Mouse (Mus musculus) heart, embryonic 16.5 days (tissue): Measurements from ENCODE around the gene Dennd5b. TPM values are rescaled to one million over a fixed set of nuclear protein-coding genes. Genes with fewer than 3 reads are reported as not detected.

ENCODE experiments used
- ATAC-seq: fragments of 200-750 bp; cut with Nextera tagmentation; replicated peaks from 2 replicates; pipeline ENCODE4 v1.8.0; 2017; ENCODE audit warnings: moderate number of reproducible peaks; ENCODE audit not compliant: insufficient read depth, low FRiP score; ENCODE audit errors: extremely low read depth
- H3K27ac ChIP-seq: fragments of 300-500 bp; sonication (generic); 2 replicates; pipeline ENCODE4 v1.5.1; 2014; ENCODE audit warnings: mild to moderate bottlenecking, low read length, control low read depth, moderate library complexity
- H3K27me3 ChIP-seq: fragments of 300-500 bp; sonication (generic); 2 replicates; pipeline ENCODE4 v1.6.1; 2014; ENCODE audit warnings: low read length, mixed read lengths; ENCODE audit not compliant: control insufficient read depth, insufficient read depth
- H3K36me3 ChIP-seq: fragments of 300-500 bp; sonication (generic); 2 replicates; pipeline ENCODE4 v1.6.1; 2014; ENCODE audit not compliant: control insufficient read depth, insufficient read depth
- H3K4me1 ChIP-seq: fragments of 300-500 bp; sonication (generic); 2 replicates; pipeline ENCODE4 v1.6.1; 2014; ENCODE audit warnings: low read length, mixed read lengths; ENCODE audit not compliant: control insufficient read depth, insufficient read depth
- H3K4me2 ChIP-seq: fragments of 300-500 bp; sonication (generic); 2 replicates; pipeline ENCODE4 v1.6.1; 2014; ENCODE audit warnings: low read depth, mild to moderate bottlenecking, control low read depth, low read length
- H3K4me3 ChIP-seq: fragments of 300-500 bp; sonication (generic); 2 replicates; pipeline ENCODE4 v1.5.1; 2014; ENCODE audit warnings: mild to moderate bottlenecking, control low read depth, low read length
- H3K9ac ChIP-seq: fragments of 300-500 bp; sonication (generic); 2 replicates; pipeline ENCODE4 v1.6.1; 2014; ENCODE audit warnings: low read length, control low read depth
- H3K9me3 ChIP-seq: fragments of 300-500 bp; sonication (generic); replicated peaks from 2 replicates; pipeline ENCODE4 v1.6.1; 2016; ENCODE audit warnings: low read length; ENCODE audit not compliant: control insufficient read depth
- WGBS: fragments of 180-500 bp; shearing (Covaris S2); extraction: QIAGEN DNeasy Blood & Tissue Kit; methylation state at CpG from one replicate; pipeline ENCODE4 v1.1.7; 2014; 5-methylcytosine and 5-hydroxymethylcytosine counted together
- polyA plus RNA-seq: library from polyadenylated mRNA; unstranded; fragments of >200 nt; fragmentation: Nextera tagmentation; extraction: Ambion mirVana; gene quantifications from 2 replicates; pipeline ENCODE4 v1.2.1, GENCODE M21; 2015

The Dennd5b gene
- polyA plus RNA-seq, 1 experiment from 2014 or later = 5.0 TPM

DNA sequence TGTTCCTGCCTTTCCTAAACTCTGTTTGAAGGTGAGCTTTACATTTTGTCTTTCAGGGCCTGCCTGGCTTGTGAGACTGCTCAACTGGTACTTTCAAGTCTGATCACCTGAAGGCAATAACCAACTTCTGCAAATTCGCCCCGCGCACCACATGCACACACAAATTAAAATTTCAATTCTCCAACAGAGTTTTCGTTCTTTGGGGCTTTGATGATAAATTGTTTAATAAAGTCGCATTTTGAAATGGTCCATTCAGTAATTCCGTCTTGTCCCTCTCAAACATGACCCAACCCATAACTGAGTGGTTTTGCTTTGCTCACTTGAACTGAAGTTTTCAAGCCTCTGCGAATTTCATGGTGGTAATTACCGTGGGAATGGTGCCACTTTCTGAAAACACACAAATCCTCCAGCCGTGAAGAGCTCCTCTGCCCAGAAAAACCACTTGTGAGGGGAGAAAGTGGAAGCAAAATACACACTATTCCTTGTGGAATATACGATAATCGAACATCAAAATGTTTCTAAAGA, 154.5 kb downstream of the Dennd5b start:
- no peak for ATAC-seq
- H3K36me3 ChIP-seq = no peaks in the 10 kb centered on the region
- H3K9ac ChIP-seq = peak overlapping the region; percentile 69
- H3K4me3 ChIP-seq = peak overlapping the region; percentile 95
- WGBS = 45% methylated on average over 11 of the region's 11 CpGs
- H3K9me3 ChIP-seq = no peaks in the 10 kb centered on the region
- H3K4me1 ChIP-seq = peaks cover 4% of the 10 kb centered on the region
- peak overlapping the region; percentile 69 for H3K4me2 ChIP-seq
- H3K27me3 ChIP-seq = no peaks in the 10 kb centered on the region
- peak overlapping the region; percentile 60 for H3K27ac ChIP-seq

DNA sequence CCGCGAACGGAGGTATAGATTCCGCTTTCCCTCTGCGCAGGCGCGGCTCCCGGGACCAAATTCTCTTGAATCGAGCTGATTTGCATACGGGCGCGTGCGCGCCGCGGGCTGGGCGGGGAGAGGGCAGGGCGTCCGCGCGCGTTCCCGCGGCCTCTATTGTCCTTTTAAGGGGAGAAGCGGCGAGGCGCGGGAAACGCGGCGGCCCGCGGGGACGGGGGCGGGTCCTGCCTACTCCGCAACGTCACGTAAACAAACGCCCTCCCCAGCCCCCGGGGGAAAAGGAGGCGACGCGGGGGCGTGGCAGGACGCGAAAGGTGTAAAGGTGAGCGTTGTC, 155.1 kb downstream of the Dennd5b start, which contains the start of gene Sinhcaf:
Gene Sinhcaf (minus strand): TSS at position 59 of the 334 bp plus-strand sequence.
- Histone ChIP-seq H3K36me3 (no peaks in the 10 kb centered on the region), H3K27me3 (no peaks in the 10 kb centered on the region), H3K9ac (peak within 1 kb of the TSS; percentile 92), H3K9me3 (no peaks in the 10 kb centered on the region), H3K4me3 (peak within 1 kb of the TSS; percentile 95), H3K27ac (peak within 1 kb of the TSS; percentile 93), H3K4me1 (peaks cover 4% of the 10 kb centered on the region), H3K4me2 (peak within 1 kb of the TSS; percentile 90)
- under 1% methylated on average over 47 of the region's 47 CpGs for WGBS
- peak; percentile 86 for ATAC-seq

DNA sequence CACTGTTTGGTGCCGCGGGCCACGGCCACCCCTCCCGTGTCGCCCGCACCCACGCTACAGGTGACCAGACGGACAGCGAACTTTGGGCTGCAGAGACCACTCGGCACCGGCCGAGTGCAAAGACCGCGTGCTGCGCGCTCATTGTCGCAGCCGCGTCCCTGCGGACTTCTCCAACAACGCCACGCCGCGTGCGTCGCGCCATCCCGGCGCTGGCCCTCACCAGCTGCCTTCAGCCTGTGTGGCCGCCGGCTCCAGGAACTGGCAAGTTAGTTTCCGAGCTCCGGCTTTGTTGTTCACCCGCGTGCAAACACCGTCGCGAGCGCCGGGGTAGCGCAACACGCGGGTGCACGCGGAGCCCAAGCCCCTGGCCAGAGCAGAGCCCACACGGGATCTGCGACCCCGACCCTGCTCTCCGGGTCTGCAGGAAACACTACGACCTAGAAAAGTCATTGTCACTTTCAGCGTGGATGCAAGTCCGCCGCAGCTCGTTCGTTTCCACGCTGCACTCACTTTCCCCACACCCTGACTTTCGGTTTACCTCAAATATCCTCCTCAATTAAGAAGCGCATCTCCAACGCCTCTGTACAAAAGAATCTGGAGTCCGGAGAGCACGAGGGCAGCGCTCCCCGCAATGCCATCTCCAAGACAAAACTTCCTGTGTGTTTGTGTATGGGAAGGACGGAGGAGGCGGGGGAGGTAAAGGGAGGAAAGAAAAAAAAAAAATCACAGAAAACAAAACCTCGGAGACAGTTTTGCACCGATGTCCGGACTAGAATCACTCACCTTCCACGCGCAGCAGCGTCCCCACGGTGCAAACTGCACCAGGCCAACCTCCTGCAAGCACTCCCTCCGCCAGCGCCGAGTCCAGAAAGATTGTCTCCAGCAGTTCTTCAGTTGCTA, 155.7 kb downstream of the Dennd5b start:
- peak overlapping the region; percentile 92 for H3K9ac ChIP-seq
- peak overlapping the region; percentile 93 for H3K27ac ChIP-seq
- no peaks in the 10 kb centered on the region for H3K9me3 ChIP-seq
- under 1% methylated on average over 73 of the region's 75 CpGs for WGBS
- peak overlapping the region; percentile 95 for H3K4me3 ChIP-seq
- H3K27me3 ChIP-seq = no peaks in the 10 kb centered on the region
- H3K4me2 ChIP-seq = peak overlapping the region; percentile 90
- H3K4me1 ChIP-seq = peaks cover 4% of the 10 kb centered on the region
- no peaks in the 10 kb centered on the region for H3K36me3 ChIP-seq
- peak; percentile 5; the same call in 1 of the 2 replicates for ATAC-seq

GRCm38 (mm10) chr6:148944767-148945508, 156.5 kb downstream of the Dennd5b start:
- H3K9me3 ChIP-seq = no peaks in the 10 kb centered on the region
- ATAC-seq = peak; percentile 74
- WGBS = under 1% methylated on average over 92 of the region's 92 CpGs

GRCm38 (mm10) chr6:148944344-148944766, 157.1 kb downstream of the Dennd5b start:
- ATAC-seq = no peak

More at GRCm38 (mm10) chr6:148944767-148945508, 156.5 kb downstream of the Dennd5b start:
- Histone ChIP-seq H3K4me2 (peak overlapping the region; percentile 90), H3K27me3 (no peaks in the 10 kb centered on the region), H3K36me3 (no peaks in the 10 kb centered on the region), H3K9ac (peak overlapping the region; percentile 92), H3K4me1 (peaks cover 4% of the 10 kb centered on the region), H3K27ac (peak overlapping the region; percentile 93), H3K4me3 (peak overlapping the region; percentile 95)

DNA sequence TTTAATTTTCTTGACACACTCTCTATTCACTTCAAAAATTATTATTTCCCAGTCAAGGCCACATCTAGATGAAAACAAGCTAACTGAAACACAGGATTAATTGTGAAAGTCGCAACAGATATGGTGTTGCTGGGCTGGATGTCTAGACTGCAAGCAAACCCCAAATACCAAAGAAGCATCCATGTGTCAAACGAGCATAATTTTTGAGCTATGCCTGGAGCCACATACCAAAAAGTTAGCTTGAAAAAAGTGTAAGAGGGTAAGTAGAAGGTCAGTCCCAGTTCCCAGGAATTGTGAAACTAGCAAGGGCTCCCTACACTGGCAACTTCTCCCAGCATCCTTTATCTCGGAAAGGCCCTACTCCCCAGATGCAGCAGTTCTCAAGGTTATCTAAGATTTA, 157.8 kb downstream of the Dennd5b start:
- peak overlapping the region; percentile 95 for H3K4me3 ChIP-seq
- no peak for ATAC-seq
- peaks cover 4% of the 10 kb centered on the region for H3K4me1 ChIP-seq
- H3K27me3 ChIP-seq = no peaks in the 10 kb centered on the region
- H3K9ac ChIP-seq = peak overlapping the region; percentile 92
- no peak overlapping the region for H3K27ac ChIP-seq
- H3K36me3 ChIP-seq = no peaks in the 10 kb centered on the region
- 23% methylated on average over 3 of the region's 3 CpGs for WGBS
- H3K4me2 ChIP-seq = peak overlapping the region; percentile 90
- no peaks in the 10 kb centered on the region for H3K9me3 ChIP-seq

More at GRCm38 (mm10) chr6:148944344-148944766, 157.1 kb downstream of the Dennd5b start:
- Histone ChIP-seq H3K27me3 (no peaks in the 10 kb centered on the region), H3K9me3 (no peaks in the 10 kb centered on the region), H3K4me1 (peaks cover 4% of the 10 kb centered on the region), H3K4me2 (peak overlapping the region; percentile 90), H3K36me3 (no peaks in the 10 kb centered on the region), H3K9ac (peak overlapping the region; percentile 92), H3K27ac (peak overlapping the region; percentile 93), H3K4me3 (peak overlapping the region; percentile 95)
- under 1% methylated on average over 30 of the region's 30 CpGs for WGBS

DNA sequence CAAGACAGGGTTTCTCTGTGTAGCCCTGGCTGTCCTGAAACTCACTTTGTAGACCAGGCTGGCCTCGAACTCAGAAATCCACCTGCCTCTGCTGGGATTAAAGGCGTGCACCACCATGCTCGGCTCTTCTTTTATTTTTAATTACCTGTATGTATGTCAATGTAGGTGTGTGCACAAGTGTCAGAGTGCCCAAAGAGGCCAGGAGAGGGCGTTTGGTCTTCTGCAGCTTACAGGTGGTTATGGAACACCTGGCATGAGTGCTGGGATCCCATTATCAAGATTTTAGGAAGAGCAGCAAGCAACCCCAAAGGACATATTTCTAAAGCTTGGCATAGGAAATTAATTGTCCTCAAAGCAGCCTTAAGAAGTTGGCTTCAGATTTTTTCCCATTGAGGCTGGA, 159.1 kb downstream of the Dennd5b start:
- H3K4me3 ChIP-seq = no peak overlapping the region
- no peak for ATAC-seq
- no peak overlapping the region for H3K4me2 ChIP-seq
- H3K27me3 ChIP-seq = no peaks in the 10 kb centered on the region
- H3K36me3 ChIP-seq = no peaks in the 10 kb centered on the region
- no peaks in the 10 kb centered on the region for H3K9me3 ChIP-seq
- 80% methylated on average over 4 of the region's 4 CpGs for WGBS
- no peak overlapping the region for H3K27ac ChIP-seq
- H3K9ac ChIP-seq = no peak overlapping the region
- peaks cover 7% of the 10 kb centered on the region for H3K4me1 ChIP-seq

GRCm38 (mm10) chr6:148941880-148942279, 159.6 kb downstream of the Dennd5b start:
- Histone ChIP-seq H3K36me3 (no peaks in the 10 kb centered on the region), H3K4me2 (no peak overlapping the region), H3K4me1 (peaks cover 7% of the 10 kb centered on the region), H3K4me3 (no peak overlapping the region), H3K9me3 (no peaks in the 10 kb centered on the region), H3K27ac (no peak overlapping the region), H3K27me3 (no peaks in the 10 kb centered on the region), H3K9ac (no peak overlapping the region)
- ATAC-seq = no peak
- WGBS = 67% methylated on average over 5 of the region's 5 CpGs
